Mouse (Mus musculus) midbrain, embryonic 10.5 days (tissue): ENCODE measurements around the gene Cmklr1. TPM values are rescaled to one million over a fixed set of nuclear protein-coding genes. Genes with fewer than 3 reads are reported as not detected.

Experiments used
- DNase-seq: peaks from one replicate; pipeline ENCODE4 v3.0.0-alpha.2; 2017; ENCODE audit warnings: low spot score
- H3K27ac ChIP-seq: fragments of 300-500 bp; sonication (generic); replicated peaks from 2 replicates; pipeline ENCODE4 v1.5.1; 2016; ENCODE audit warnings: mild to moderate bottlenecking
- H3K27me3 ChIP-seq: fragments of 300-500 bp; sonication (generic); 2 replicates; pipeline ENCODE4 v1.6.1; 2016; ENCODE audit warnings: low read depth, mild to moderate bottlenecking; ENCODE audit not compliant: poor library complexity, severe bottlenecking
- H3K36me3 ChIP-seq: fragments of 300-500 bp; sonication (generic); 2 replicates; pipeline ENCODE4 v1.6.1; 2016; ENCODE audit warnings: mild to moderate bottlenecking, moderate library complexity
- H3K4me1 ChIP-seq: fragments of 300-500 bp; sonication (generic); 2 replicates; pipeline ENCODE4 v1.6.1; 2016
- H3K4me3 ChIP-seq: fragments of 300-500 bp; sonication (generic); 2 replicates; pipeline ENCODE4 v1.5.1; 2016; ENCODE audit warnings: mild to moderate bottlenecking, moderate library complexity
- H3K9me3 ChIP-seq: fragments of 300-500 bp; sonication (generic); replicated peaks from 2 replicates; pipeline ENCODE4 v1.6.1; 2016; ENCODE audit warnings: mild to moderate bottlenecking
- WGBS: fragments of 180-500 bp; shearing (Covaris S2); methylation state at CpG from one replicate; pipeline ENCODE4 v1.1.7; 2016; 5-methylcytosine and 5-hydroxymethylcytosine counted together
- polyA plus RNA-seq: library from polyadenylated mRNA; unstranded; fragments of >200 nt; fragmentation: Nextera tagmentation; extraction: Ambion mirVana; gene quantifications from 2 replicates; pipeline ENCODE4 v1.2.1, GENCODE M21; 2016

Gene Cmklr1
- polyA plus RNA-seq, 1 experiment from 2014 or later, result 0.58 TPM

DNA sequence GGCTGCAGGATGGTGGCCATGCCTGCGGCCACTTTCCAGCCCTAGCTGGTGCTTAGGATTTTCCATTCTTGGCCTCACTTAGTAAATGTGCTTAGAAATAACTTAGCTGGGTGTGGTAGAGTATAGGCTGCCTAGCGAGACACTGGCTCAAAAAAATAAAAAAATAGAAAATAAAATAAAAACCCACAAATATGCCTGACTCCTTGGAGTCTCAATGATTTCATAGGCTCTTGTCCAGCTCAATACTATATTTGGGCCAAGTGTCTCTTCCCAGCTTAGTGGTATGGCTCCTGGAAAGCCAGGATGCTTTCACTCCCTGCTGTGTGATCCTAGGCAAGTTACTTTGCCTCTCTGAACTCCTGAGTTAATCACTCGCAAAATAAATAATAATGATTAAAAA is 21.0 kb downstream of the Cmklr1 start:
- H3K4me1 ChIP-seq, result peaks cover 32% of the 10 kb centered on the region
- no peak for DNase-seq
- no peak overlapping the region for H3K4me3 ChIP-seq
- WGBS, result 86% methylated on average over 3 of the region's 3 CpGs
- peaks cover 7% of the 10 kb centered on the region; the same call in 1 of the 2 replicates for H3K27me3 ChIP-seq
- H3K36me3 ChIP-seq, result no peaks in the 10 kb centered on the region
- H3K9me3 ChIP-seq, result no peaks in the 10 kb centered on the region
- no peak overlapping the region for H3K27ac ChIP-seq

DNA sequence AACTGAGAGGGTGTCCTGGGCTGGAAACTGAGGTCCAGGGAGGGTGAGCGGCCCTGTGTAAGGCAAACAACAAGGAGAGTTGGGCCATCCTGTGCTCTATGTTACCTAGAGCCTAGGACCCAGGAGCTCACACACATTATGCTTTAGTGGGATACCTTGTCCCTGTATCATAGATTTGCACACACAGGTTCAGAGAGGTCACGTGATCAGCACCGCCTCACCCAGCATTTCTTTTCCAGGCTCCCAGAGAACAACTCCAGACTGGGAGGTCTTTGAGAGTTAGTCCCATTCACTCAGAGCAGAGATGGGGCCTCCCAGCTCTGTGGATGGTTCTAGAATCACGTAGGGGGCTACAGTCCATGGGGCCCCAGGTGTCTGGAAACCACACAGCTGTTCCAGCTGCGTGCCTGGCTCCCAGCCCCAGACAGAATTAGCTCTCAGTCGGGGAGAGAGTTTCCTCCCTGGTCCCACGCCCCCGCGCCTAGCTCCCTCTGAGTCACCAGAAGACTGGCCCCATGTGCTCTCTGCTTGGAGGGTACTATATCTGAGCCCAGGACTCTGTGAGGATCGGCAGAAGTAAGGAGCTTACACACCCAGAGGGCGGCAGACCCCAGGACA is 22.3 kb downstream of the Cmklr1 start:
- 71% methylated on average over 11 of the region's 11 CpGs for WGBS
- H3K4me3 ChIP-seq, result no peak overlapping the region
- H3K36me3 ChIP-seq, result no peaks in the 10 kb centered on the region
- H3K27me3 ChIP-seq, result peaks cover 7% of the 10 kb centered on the region; the same call in 1 of the 2 replicates
- H3K9me3 ChIP-seq, result no peaks in the 10 kb centered on the region
- peaks cover 43% of the 10 kb centered on the region for H3K4me1 ChIP-seq
- peak overlapping the region; percentile 46 for H3K27ac ChIP-seq
- no peak for DNase-seq

DNA sequence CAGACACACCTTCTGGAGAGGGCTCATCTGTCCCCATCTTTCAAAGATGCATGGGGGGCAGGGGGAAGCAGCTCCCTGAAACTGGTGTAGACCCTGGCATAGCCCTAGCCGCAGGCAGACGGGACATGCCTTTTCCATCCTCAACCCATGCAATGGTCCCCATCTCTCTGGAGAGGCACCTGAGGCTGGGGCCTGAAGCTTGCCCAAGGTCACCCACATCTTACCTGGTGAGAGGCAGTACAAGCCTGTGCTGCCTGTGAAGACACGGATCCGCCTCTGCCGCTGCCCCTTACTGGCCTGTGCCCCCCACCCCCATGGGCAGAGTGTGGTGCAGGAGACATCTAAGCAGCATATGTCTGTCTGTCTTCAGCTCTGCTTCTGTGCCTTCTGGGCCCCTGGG is 23.2 kb downstream of the Cmklr1 start:
- H3K9me3 ChIP-seq, result no peaks in the 10 kb centered on the region
- peaks cover 7% of the 10 kb centered on the region; the same call in 1 of the 2 replicates for H3K27me3 ChIP-seq
- DNase-seq, result no peak
- H3K4me3 ChIP-seq, result no peak overlapping the region
- H3K4me1 ChIP-seq, result peaks cover 47% of the 10 kb centered on the region
- WGBS, result 84% methylated on average over 5 of the region's 5 CpGs
- H3K27ac ChIP-seq, result 0 out of 2 replicates have a peak overlapping the region, but pooled peaks have one; percentile 23
- H3K36me3 ChIP-seq, result no peaks in the 10 kb centered on the region

DNA sequence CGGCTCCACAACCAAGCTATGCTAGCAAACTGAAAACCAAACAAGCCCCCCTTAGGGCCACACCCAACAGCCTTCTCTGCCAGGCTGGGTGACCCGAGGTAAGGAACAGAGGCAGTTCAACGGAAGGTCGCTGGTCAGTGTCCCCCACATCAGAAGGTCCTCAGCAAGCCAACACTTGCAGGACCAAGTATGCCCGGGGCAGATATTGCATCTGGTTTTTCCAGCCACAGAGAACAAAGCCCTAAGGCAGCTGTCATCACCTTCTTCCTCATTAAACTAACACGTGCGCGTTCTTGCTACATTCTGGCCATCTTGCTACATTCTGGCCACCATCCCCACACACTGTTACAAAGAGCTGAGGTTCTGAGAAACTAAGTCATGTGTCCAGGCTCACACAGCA is 23.9 kb downstream of the Cmklr1 start:
- peaks cover 47% of the 10 kb centered on the region for H3K4me1 ChIP-seq

DNA sequence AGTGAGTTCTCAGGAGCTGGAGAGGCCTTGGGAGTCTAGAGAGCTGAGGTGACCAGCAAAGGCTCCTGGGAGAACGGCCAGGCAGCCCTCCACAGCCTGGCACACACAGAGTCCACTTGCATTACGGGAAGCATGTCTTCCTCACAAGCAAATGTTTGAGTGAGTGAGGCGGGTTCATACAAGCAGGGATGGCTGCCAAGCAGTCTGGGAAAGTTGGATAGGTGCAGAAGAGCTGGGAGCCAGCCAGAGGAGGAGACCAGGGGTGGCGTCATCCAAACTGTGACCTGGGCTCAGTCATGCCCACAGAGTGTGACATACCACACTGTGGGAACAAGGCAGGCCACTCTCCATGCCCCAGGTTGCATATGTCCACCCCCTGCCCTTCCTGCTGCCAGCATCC is 25.2 kb downstream of the Cmklr1 start:
- WGBS, result 91% methylated on average over 4 of the region's 4 CpGs
- H3K4me1 ChIP-seq, result peaks cover 49% of the 10 kb centered on the region

More for the DNA sequence above, 23.9 kb downstream of the Cmklr1 start:
- DNase-seq, result no peak
- peaks cover 7% of the 10 kb centered on the region; the same call in 1 of the 2 replicates for H3K27me3 ChIP-seq
- no peak overlapping the region for H3K27ac ChIP-seq
- 92% methylated on average over 8 of the region's 8 CpGs for WGBS
- no peak overlapping the region for H3K4me3 ChIP-seq
- H3K9me3 ChIP-seq, result no peaks in the 10 kb centered on the region
- no peaks in the 10 kb centered on the region for H3K36me3 ChIP-seq

DNA sequence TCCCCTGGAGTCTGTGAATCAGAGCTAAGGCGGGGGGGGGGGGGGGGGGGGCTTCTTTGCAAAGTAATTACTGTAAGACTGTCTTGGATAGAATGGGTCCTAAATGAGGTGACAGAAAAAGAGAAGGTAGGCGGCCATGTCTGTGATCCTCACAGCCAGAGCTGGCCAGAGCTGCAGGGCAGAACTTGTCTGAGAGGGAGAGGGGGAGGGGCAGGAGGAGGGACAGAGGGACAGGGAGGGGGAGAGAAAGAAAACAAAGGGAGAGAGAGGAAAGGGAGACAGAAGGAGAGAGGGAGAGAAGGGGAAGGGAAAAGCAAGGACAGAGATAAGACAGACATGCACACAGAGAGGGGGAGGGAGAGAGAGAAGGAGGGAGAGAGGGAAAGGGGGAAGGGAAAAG is 27.2 kb downstream of the Cmklr1 start:
- H3K36me3 ChIP-seq, result no peaks in the 10 kb centered on the region
- no peak for DNase-seq
- WGBS, result 26% methylated on average over 1 of the region's 2 CpGs
- peak overlapping the region; percentile 70 for H3K27ac ChIP-seq
- H3K9me3 ChIP-seq, result no peaks in the 10 kb centered on the region
- H3K4me3 ChIP-seq, result no peak overlapping the region
- peaks cover 42% of the 10 kb centered on the region for H3K4me1 ChIP-seq
- no peaks in the 10 kb centered on the region for H3K27me3 ChIP-seq

More for the DNA sequence above, 25.2 kb downstream of the Cmklr1 start:
- no peaks in the 10 kb centered on the region for H3K9me3 ChIP-seq
- no peaks in the 10 kb centered on the region for H3K36me3 ChIP-seq
- no peak overlapping the region for H3K27ac ChIP-seq
- peaks cover 2% of the 10 kb centered on the region; the same call in 1 of the 2 replicates for H3K27me3 ChIP-seq
- DNase-seq, result no peak
- no peak overlapping the region for H3K4me3 ChIP-seq

DNA sequence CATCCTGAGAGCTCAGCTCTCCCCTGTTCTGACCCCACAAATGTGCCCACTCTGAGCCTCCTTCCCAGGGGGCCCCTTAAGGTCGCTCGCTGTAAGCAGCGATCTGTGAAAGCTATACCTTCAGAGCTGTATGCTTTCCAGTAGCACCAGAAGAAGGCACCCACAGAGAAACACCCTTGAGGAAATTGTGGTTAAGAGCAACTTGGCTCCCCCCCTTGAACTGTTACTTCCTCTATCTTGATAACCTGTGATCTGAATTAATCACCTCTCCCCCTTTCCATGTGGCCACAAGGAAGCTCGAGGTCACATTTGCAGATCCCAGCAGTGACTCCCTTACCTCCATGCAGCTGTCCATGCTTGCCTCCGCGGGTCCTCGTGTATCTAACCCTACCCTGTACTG is 29.2 kb downstream of the Cmklr1 start:
- Histone ChIP-seq H3K27me3 (no peaks in the 10 kb centered on the region), H3K9me3 (no peaks in the 10 kb centered on the region), H3K36me3 (no peaks in the 10 kb centered on the region), H3K4me1 (peaks cover 30% of the 10 kb centered on the region), H3K27ac (no peak overlapping the region), H3K4me3 (no peak overlapping the region)
- WGBS, result 85% methylated on average over 7 of the region's 7 CpGs
- DNase-seq, result no peak

DNA sequence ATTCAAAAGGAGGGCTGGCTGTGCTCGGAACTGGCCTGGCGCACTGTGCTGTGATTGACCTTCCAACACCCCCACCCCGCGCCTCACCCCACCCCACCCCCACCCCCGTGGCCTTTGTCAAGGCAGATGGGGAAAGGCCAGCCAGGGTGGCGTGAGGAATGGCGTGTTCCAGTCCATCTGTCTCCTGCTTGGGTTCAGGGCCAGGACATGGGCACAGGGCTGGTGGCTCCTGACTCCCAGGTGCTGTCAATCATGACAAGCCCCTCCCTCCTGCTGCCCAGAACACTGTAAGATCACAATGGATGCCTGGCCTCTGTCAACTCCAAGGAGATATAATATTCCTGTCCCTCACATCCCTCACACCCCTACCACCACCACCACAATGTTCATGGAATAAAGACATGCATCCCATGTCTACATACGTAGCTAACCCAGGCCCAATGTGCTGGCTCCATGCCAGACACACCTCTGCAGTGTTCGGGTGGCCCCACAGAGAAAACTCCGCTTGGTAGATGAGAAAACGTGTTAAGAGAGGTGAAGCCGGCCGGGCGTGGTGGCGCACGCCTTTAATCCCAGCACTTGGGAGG is 30.0 kb downstream of the Cmklr1 start:
- 73% methylated on average over 16 of the region's 16 CpGs for WGBS
- H3K9me3 ChIP-seq, result no peaks in the 10 kb centered on the region
- H3K4me1 ChIP-seq, result peaks cover 30% of the 10 kb centered on the region
- H3K27ac ChIP-seq, result 0 out of 2 replicates have a peak overlapping the region, but pooled peaks have one; percentile 29
- no peaks in the 10 kb centered on the region for H3K27me3 ChIP-seq
- H3K36me3 ChIP-seq, result no peaks in the 10 kb centered on the region
- no peak for DNase-seq
- no peak overlapping the region for H3K4me3 ChIP-seq

DNA sequence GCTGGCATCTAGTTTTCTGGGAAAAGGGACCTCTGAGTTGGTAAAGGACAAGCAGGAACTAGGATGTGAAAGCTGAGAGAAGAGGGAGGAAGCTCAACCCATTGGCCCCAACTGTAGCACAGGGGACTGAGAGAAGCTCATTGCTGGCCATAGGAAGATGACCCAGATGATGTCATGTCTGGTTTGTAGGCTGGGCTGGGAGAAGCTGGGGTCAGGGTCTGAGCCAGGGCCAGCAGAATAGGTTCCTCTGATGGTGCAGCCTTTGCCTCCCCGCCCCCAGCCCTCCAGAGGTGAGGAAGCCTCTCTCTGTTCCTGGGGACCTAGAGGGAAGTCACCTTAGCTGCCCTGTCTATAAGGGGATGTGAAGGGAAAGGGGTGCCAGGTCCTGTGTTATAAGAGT is 31.1 kb downstream of the Cmklr1 start:
- no peak overlapping the region for H3K4me3 ChIP-seq
- no peaks in the 10 kb centered on the region for H3K27me3 ChIP-seq
- 57% methylated on average over 1 of the region's 1 CpGs for WGBS
- no peak for DNase-seq
- H3K27ac ChIP-seq, result no peak overlapping the region
- no peaks in the 10 kb centered on the region for H3K9me3 ChIP-seq
- peaks cover 30% of the 10 kb centered on the region for H3K4me1 ChIP-seq
- no peaks in the 10 kb centered on the region for H3K36me3 ChIP-seq

DNA sequence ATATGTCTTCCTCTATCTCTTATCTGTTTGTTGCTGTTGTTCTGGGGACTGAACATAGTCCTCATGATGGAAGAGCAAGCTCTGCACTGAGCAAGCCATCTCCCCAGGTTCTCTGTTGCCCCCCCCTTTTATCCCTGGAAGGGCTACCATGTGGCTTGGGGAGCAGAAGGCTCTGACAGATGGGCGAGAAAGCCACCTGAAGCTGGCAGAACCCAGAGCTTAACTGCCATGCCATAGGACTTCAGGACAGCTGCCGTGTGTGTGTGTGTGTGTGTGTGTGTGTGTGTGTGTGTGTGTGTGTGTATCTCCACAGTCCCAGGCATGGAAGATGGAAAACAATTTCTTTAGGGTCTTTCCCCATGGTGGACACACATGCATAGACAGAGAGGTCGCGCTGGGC is 31.5 kb downstream of the Cmklr1 start:
- Histone ChIP-seq H3K4me3 (no peak overlapping the region), H3K27me3 (no peaks in the 10 kb centered on the region), H3K4me1 (peaks cover 25% of the 10 kb centered on the region), H3K27ac (no peak overlapping the region), H3K36me3 (no peaks in the 10 kb centered on the region), H3K9me3 (no peaks in the 10 kb centered on the region)
- no peak for DNase-seq
- WGBS, result 87% methylated on average over 4 of the region's 4 CpGs

DNA sequence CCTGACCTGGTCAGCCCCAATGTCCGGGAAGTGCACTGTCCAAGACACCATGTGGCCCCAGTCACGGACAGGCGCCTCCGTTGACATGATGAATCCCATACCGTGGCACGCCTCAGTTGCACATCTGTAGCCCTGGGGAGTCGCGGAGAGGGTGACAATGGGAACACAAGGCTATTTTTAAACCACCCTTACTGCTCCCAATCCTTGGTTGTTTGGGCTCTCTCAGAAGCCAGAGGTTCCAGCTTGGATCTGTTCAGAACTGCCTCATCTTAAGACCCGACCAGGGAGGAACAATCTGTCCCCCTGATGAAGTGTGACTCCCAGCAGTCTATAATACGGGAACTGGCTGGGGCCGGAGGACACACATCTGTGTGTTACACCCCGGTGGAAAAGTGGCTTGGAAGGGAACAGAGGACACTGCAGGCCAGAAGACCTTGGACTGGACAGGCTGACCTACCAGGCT is 38.4 kb downstream of the Cmklr1 start:
- 87% methylated on average over 12 of the region's 12 CpGs for WGBS
- no peaks in the 10 kb centered on the region; the same call in 1 of the 2 replicates for H3K27me3 ChIP-seq
- peaks cover 36% of the 10 kb centered on the region for H3K4me1 ChIP-seq
- H3K27ac ChIP-seq, result no peak overlapping the region
- no peak overlapping the region for H3K4me3 ChIP-seq
- H3K36me3 ChIP-seq, result no peaks in the 10 kb centered on the region
- H3K9me3 ChIP-seq, result no peaks in the 10 kb centered on the region
- no peak for DNase-seq

DNA sequence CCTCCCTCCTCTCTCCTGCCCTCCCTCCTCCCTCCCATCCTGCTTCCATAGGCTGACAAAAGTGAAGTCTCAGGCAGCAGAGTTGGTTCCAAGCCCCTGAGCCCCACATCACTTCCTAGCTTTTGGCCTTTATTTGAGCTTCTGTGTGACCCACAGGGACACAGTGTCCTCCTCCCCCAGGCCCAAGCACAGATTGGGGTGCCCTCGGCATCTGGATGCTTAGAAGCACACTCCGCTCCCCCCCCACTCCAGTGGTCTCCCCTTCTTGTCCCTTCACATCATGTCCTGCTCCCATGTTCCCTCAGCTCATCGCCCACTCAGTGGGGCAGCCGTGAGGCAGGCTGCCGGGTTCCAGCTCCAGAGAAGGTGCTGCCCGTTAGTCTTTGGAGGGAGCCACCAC is 39.1 kb downstream of the Cmklr1 start:
- H3K27me3 ChIP-seq, result no peaks in the 10 kb centered on the region; the same call in 1 of the 2 replicates
- peak overlapping the region; percentile 34 for H3K27ac ChIP-seq
- 89% methylated on average over 6 of the region's 6 CpGs for WGBS

DNA sequence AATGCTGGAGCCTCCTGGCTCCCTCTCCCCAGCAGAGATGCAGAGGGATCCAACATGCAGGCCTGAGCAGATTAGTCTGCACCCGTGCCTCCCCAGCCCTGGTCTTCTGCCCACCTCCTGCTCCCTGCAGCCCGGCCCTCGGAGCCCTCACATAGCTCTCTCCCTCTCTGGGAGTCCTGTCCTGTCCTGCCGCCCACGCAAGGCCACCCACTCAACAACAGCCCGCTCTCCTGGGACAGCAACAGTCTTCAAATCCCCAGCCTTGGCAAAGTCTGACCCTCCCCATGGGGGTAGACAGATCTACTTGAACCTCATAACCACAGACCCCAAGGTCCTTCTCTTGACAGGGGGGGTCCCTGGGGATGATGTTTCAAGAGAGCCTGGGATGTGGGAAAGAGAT is 39.7 kb downstream of the Cmklr1 start:
- Histone ChIP-seq H3K27ac (peak overlapping the region; percentile 34), H3K36me3 (no peaks in the 10 kb centered on the region), H3K4me3 (no peak overlapping the region), H3K4me1 (peaks cover 36% of the 10 kb centered on the region), H3K27me3 (no peaks in the 10 kb centered on the region; the same call in 1 of the 2 replicates), H3K9me3 (no peaks in the 10 kb centered on the region)
- WGBS, result 70% methylated on average over 6 of the region's 6 CpGs
- no peak for DNase-seq

More for the DNA sequence above, 39.1 kb downstream of the Cmklr1 start:
- Histone ChIP-seq H3K9me3 (no peaks in the 10 kb centered on the region), H3K4me3 (no peak overlapping the region), H3K36me3 (no peaks in the 10 kb centered on the region), H3K4me1 (peaks cover 36% of the 10 kb centered on the region)
- no peak for DNase-seq
